Mouse (Mus musculus) forebrain, postnatal 0 days (tissue): ENCODE data around the gene Krt80. TPM values are rescaled to one million over a fixed set of nuclear protein-coding genes. Genes with fewer than 3 reads are reported as not detected.
"Not testable (repeated sequence)": the region's sequence is repeated elsewhere in the genome, so short reads cannot be mapped to it uniquely, and the experiment has no call there.

Experiments used
- ATAC-seq: fragments of 200-750 bp; cut with Nextera tagmentation; 2 replicates; pipeline ENCODE4 v1.8.0; 2017; ENCODE audit warnings: mild to moderate bottlenecking, moderate library complexity
- DNase-seq: peaks from one replicate; pipeline ENCODE4 v3.0.0-alpha.2; 2015
- H3K27ac ChIP-seq: fragments of 300-500 bp; sonication (generic); 2 replicates; pipeline ENCODE4 v1.5.1; 2014; ENCODE audit warnings: low read depth, mild to moderate bottlenecking, antibody characterized with exemption, low read length, moderate library complexity, mixed read lengths
- H3K27me3 ChIP-seq: fragments of 300-500 bp; sonication (generic); 2 replicates; pipeline ENCODE4 v1.6.1; 2014; ENCODE audit warnings: mild to moderate bottlenecking, low read length, mixed read lengths; ENCODE audit not compliant: insufficient read depth
- H3K36me3 ChIP-seq: fragments of 300-500 bp; sonication (generic); 2 replicates; pipeline ENCODE4 v1.6.1; 2014; ENCODE audit warnings: mild to moderate bottlenecking, moderate library complexity; ENCODE audit not compliant: insufficient read depth
- H3K4me1 ChIP-seq: fragments of 300-500 bp; sonication (generic); 2 replicates; pipeline ENCODE4 v1.6.1; 2014; ENCODE audit warnings: antibody characterized with exemption; ENCODE audit not compliant: insufficient read depth
- H3K4me2 ChIP-seq: fragments of 300-500 bp; sonication (generic); 2 replicates; pipeline ENCODE4 v1.6.1; 2014; ENCODE audit warnings: low read depth, mild to moderate bottlenecking, moderate library complexity
- H3K4me3 ChIP-seq: fragments of 300-500 bp; sonication (generic); 2 replicates; pipeline ENCODE4 v1.5.1; 2014; ENCODE audit warnings: low read depth, low read length, mixed read lengths
- H3K9ac ChIP-seq: fragments of 300-500 bp; sonication (generic); 2 replicates; pipeline ENCODE4 v1.6.1; 2014; ENCODE audit warnings: mild to moderate bottlenecking
- H3K9me3 ChIP-seq: fragments of 300-500 bp; sonication (generic); 2 replicates; pipeline ENCODE4 v1.6.1; 2016; ENCODE audit warnings: low read length
- CTCF ChIP-seq: sonication (generic); IDR thresholded peaks from 2 replicates; pipeline ENCODE4 v1.5.1; 2016; ENCODE audit warnings: antibody characterized with exemption, control low read depth, low read depth
- WGBS: fragments of 180-500 bp; shearing (Covaris S2); extraction: QIAGEN DNeasy Blood & Tissue Kit; methylation state at CpG from one replicate; pipeline ENCODE4 v1.1.7; 2014; 5-methylcytosine and 5-hydroxymethylcytosine counted together
- polyA plus RNA-seq: library from polyadenylated mRNA; unstranded; fragments of >200 nt; fragmentation: Nextera tagmentation; extraction: Ambion mirVana; gene quantifications from 2 replicates; pipeline ENCODE4 v1.2.1, GENCODE M21; 2015
- total RNA-seq: library from RNA; depleted of rRNA; stranded (reverse); fragments of >200 nt; gene quantifications from 2 replicates; pipeline ENCODE4 v1.2.3, GENCODE M21; 2014

Krt80 gene
- total and polyA plus RNA-seq, 2 experiments from 2014 or later: 0.16 to 0.29 TPM

DNA sequence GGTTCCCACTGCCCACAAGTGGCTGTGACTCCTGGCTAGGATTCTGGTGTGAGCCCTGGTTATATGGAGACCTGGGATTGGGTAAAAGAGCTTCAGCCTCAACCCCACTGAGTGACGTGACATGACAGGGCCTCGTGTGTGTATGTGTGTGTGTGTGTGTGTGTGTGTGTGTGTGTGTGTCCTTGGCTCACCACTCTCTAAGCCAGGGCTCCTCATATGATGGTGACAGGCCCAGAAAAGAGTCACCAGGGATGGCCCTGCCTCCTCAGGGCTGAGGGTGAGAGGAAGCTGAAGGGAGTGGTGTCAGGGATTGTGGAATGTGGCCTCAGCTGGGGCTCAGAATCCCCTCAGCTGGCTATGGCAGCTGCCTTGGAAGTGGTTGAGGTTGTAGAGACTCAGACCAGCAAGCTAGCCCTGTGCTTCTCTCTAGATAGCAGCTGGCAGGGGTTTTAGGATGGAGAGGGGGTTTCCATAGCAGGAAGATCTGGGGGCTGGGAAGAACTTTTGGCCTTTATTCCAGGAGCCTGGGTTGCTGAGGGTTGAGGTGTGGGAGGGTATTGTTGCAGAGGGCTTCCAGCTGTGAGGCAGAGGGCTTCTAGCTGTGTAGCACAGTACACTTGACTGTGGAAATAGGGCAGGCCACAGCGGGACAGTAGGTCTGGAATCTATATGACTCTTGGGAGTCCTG, 40.9 kb downstream of the Krt80 start:
- whole genome bisulfite sequencing: 53% methylated on average over 3 of the region's 3 CpGs
- ATAC-seq: no peak
- H3K27me3 ChIP-seq: no peaks in the 10 kb centered on the region

GRCm38 (mm10) chr15:101327282-101327681, 42.7 kb downstream of the Krt80 start:
- Histone ChIP-seq H3K9me3 (no peaks in the 10 kb centered on the region), H3K36me3 (no peaks in the 10 kb centered on the region), H3K27ac (no peak overlapping the region), H3K4me2 (no peak overlapping the region), H3K27me3 (no peaks in the 10 kb centered on the region), H3K4me3 (no peak overlapping the region), H3K9ac (no peak overlapping the region), H3K4me1 (no peaks in the 10 kb centered on the region)
- TF ChIP-seq CTCF: peak; percentile 95
- DNase-seq (peak; percentile 86), ATAC-seq (peak; percentile 78)
- 6% methylated on average over 6 of the region's 6 CpGs for WGBS

More for the DNA sequence above, 40.9 kb downstream of the Krt80 start:
- TF ChIP-seq CTCF: no peak
- H3K9ac ChIP-seq: no peak overlapping the region
- H3K4me2 ChIP-seq: no peak overlapping the region
- no peak overlapping the region for H3K4me3 ChIP-seq
- no peaks in the 10 kb centered on the region for H3K4me1 ChIP-seq
- no peak for DNase-seq
- H3K9me3 ChIP-seq: no peaks in the 10 kb centered on the region
- no peak overlapping the region for H3K27ac ChIP-seq
- no peaks in the 10 kb centered on the region for H3K36me3 ChIP-seq

DNA sequence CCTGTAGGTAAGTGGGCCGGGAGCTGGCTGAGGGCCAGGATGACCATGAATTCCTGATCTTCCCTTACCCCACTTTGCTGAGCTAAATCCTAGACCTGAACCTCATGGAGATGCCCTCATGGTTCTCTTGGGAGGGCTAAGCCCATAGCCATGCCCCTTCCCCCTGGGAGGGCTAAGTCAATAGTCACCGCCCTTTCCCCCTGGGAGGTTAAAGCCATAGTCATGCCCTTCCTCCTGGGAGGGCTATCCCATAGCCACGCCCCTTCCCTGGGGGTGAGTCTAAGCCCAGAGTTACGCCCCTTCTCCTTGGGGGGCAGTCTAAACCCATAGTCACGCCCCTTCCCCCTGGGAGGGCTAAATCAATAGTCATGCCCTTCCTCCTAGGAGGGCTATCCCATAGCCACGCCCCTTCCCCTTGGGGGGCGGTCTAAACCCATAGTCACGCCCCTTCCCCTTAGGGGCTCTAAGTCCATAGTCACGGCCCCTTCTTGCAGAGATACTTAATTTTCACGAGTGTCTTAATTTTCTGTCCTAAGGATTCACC, 43.9 kb downstream of the Krt80 start:
- 37% methylated on average over 10 of the region's 10 CpGs for WGBS
- no peak overlapping the region for H3K4me3 ChIP-seq
- no peak overlapping the region for H3K9ac ChIP-seq
- no peaks in the 10 kb centered on the region for H3K27me3 ChIP-seq
- ATAC-seq: no peak
- no peaks in the 10 kb centered on the region for H3K9me3 ChIP-seq
- TF ChIP-seq CTCF: no peak
- no peak for DNase-seq
- H3K4me2 ChIP-seq: no peak overlapping the region
- H3K4me1 ChIP-seq: no peaks in the 10 kb centered on the region
- H3K36me3 ChIP-seq: no peaks in the 10 kb centered on the region
- H3K27ac ChIP-seq: no peak overlapping the region

- H3K4me2 ChIP-seq, H3K36me3 ChIP-seq, DNase-seq, H3K4me3 ChIP-seq, H3K9ac ChIP-seq, H3K9me3 ChIP-seq, ATAC-seq, H3K27ac ChIP-seq, H3K27me3 ChIP-seq, H3K4me1 ChIP-seq: not testable (repeated sequence)
Measured at GRCm38 (mm10) chr15:101324409-101324808, 45.6 kb downstream of the Krt80 start.

DNA sequence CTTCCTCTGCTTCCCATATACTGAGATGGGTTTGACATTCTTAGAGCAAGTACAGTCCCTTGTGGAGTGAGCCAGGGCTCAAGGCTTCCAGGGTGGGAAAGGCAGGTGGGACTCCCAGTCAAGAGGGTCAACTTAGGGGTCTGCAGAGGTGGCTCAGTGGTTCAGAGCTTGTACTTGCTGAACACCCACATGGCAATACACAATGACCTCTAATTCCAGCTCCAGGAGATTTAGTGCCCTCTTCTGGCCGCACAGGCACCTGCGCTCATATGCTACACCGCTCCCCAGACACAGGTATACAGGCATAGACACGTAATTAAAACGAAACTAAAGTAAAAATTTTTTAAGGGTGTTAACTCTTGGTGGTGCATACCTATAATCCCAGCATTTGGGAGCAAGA, 46.5 kb downstream of the Krt80 start:
- Histone ChIP-seq H3K4me2 (no peak overlapping the region), H3K9ac (no peak overlapping the region), H3K27me3 (no peaks in the 10 kb centered on the region), H3K27ac (no peak overlapping the region), H3K4me3 (no peak overlapping the region), H3K4me1 (no peaks in the 10 kb centered on the region), H3K36me3 (no peaks in the 10 kb centered on the region), H3K9me3 (no peaks in the 10 kb centered on the region)
- no peak for TF ChIP-seq CTCF
- DNase-seq: no peak
- ATAC-seq: no peak
- 92% methylated on average over 5 of the region's 5 CpGs for WGBS

DNA sequence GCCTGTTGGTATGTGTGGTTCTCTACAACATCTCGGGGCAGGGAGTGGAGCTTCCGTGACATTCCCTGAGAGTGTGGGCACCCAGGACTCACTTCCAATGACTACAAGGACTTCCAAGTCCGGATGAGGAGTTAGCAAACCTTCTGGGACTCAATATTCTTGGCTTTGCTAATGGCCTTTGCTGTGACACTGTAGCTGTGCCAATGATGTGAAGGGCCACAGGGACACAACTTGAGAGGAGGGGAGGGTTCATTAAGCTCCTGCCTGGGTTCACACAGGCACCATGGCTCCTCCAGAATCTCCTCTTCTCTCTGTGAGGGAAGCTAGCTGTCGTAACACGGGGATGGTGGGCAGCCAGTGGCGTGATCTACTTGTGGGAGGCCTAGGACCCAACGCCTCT, 47.3 kb downstream of the Krt80 start:
- WGBS: 88% methylated on average over 7 of the region's 7 CpGs
- Histone ChIP-seq H3K27me3 (no peaks in the 10 kb centered on the region), H3K27ac (no peak overlapping the region), H3K9ac (no peak overlapping the region), H3K36me3 (no peaks in the 10 kb centered on the region), H3K4me3 (no peak overlapping the region), H3K4me2 (no peak overlapping the region), H3K9me3 (no peaks in the 10 kb centered on the region), H3K4me1 (no peaks in the 10 kb centered on the region)
- DNase-seq: no peak
- TF ChIP-seq CTCF: no peak
- ATAC-seq: no peak

DNA sequence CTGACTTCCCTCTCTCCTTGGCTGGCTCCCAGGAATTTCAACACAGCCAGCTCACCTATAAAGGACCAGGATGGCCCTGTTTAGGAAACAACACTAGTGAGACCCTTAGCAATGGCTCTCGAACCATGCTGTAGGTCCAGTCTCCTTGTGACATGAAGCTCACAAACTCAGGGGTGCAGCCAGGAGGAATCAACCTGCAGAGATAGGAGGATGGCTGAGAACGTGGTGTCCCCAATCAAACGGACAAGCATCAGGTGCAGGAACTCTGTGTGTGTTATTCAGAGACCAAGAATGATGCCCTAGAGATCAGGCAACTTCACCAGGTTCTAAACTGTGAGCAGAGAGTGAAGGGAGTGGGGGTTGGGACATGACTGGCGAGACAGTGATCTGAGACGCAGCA, 47.9 kb downstream of the Krt80 start:
- no peak for ATAC-seq

More for the DNA sequence above, 47.9 kb downstream of the Krt80 start:
- 77% methylated on average over 5 of the region's 5 CpGs for WGBS
- TF ChIP-seq CTCF: no peak
- H3K4me3 ChIP-seq: no peak overlapping the region
- no peak overlapping the region for H3K9ac ChIP-seq
- H3K27ac ChIP-seq: no peak overlapping the region
- no peaks in the 10 kb centered on the region for H3K4me1 ChIP-seq
- no peak for DNase-seq
- no peaks in the 10 kb centered on the region for H3K27me3 ChIP-seq
- H3K4me2 ChIP-seq: no peak overlapping the region
- no peaks in the 10 kb centered on the region for H3K9me3 ChIP-seq
- H3K36me3 ChIP-seq: no peaks in the 10 kb centered on the region
